Mouse (Mus musculus) ES-E14 (cell line): ENCODE measurements at regions not wholly inside any gene's neighbourhood (a gene's known extent, or its start where the extent isn't known, plus 50 kb on each side); places are given as distances from the start of the nearest gene placed in this dataset.

Experiments used
- DNase-seq: peaks from one replicate; pipeline ENCODE4 v3.0.0-alpha.2; 2013; ENCODE audit warnings: low read depth, low spot score
- H3K27ac ChIP-seq: 2 replicates; pipeline ENCODE4 v1.5.1; 2012; ENCODE audit warnings: low read depth, mild to moderate bottlenecking, low read length, moderate library complexity, mixed read lengths; ENCODE audit not compliant: poor library complexity, insufficient read depth, severe bottlenecking
- H3K36me3 ChIP-seq: 2 replicates; pipeline ENCODE4 v1.6.1; 2012; ENCODE audit warnings: mild to moderate bottlenecking, low read length, moderate library complexity, mixed read lengths; ENCODE audit not compliant: control insufficient read depth, poor library complexity, insufficient read depth, severe bottlenecking
- H3K4me1 ChIP-seq, 2 experiments: fragments of 150-350 bp in 1 of 2; sonication (generic) in 1 of 2; 2 replicates each; pipeline ENCODE4 v1.6.1; 2012; ENCODE audit warnings: low read length in 2 of 2, mild to moderate bottlenecking in 1 of 2, mixed read lengths in 1 of 2; ENCODE audit not compliant: control insufficient read depth in 2 of 2, insufficient read depth in 2 of 2, poor library complexity in 1 of 2
- H3K4me3 ChIP-seq, 2 experiments: fragments of 150-350 bp in 1 of 2; sonication (generic) in 1 of 2; 2 replicates each; pipeline ENCODE4 v1.5.1; 2012; ENCODE audit warnings: low read length in 2 of 2, low read depth in 1 of 2, mild to moderate bottlenecking in 1 of 2, mixed read lengths in 1 of 2; ENCODE audit not compliant: insufficient read depth in 1 of 2, poor library complexity in 1 of 2, severe bottlenecking in 1 of 2
- H3K9ac ChIP-seq: 2 replicates; pipeline ENCODE4 v1.6.1; 2012; ENCODE audit warnings: low read depth, mild to moderate bottlenecking, low read length, mixed read lengths; ENCODE audit not compliant: poor library complexity, insufficient read depth, severe bottlenecking
- H3K9me3 ChIP-seq: fragments of 150-350 bp; sonication (generic); 2 replicates; pipeline ENCODE4 v1.6.1; 2012; ENCODE audit warnings: low read depth, mild to moderate bottlenecking, low read length; ENCODE audit not compliant: control insufficient read depth, insufficient read depth
- CHD2 ChIP-seq: IDR thresholded peaks from 2 replicates; pipeline ENCODE4 v1.6.1; 2014; ENCODE audit warnings: mild to moderate bottlenecking, low read depth, low read length, inconsistent platforms
- HCFC1 ChIP-seq: IDR thresholded peaks from 2 replicates; pipeline ENCODE4 v1.6.1; 2012; ENCODE audit warnings: low read length, inconsistent platforms, borderline replicate concordance; ENCODE audit not compliant: insufficient read depth
- MAFK ChIP-seq: IDR thresholded peaks from 2 replicates; pipeline ENCODE4 v1.6.1; 2014; ENCODE audit warnings: mild to moderate bottlenecking, low read depth, low read length, inconsistent platforms; ENCODE audit not compliant: insufficient read depth
- ZC3H11A ChIP-seq: IDR thresholded peaks from 2 replicates; pipeline ENCODE4 v1.6.1; 2012; ENCODE audit warnings: low read depth, mild to moderate bottlenecking, inconsistent platforms, low read length, borderline replicate concordance
- ZNF384 ChIP-seq: IDR thresholded peaks from 2 replicates; pipeline ENCODE4 v1.6.1; 2012; ENCODE audit warnings: low read depth, low read length, inconsistent platforms
- in situ Hi-C, 2 experiments: fragments of 600-800 bp; cut with MboI; formaldehyde crosslinking; loops; one replicate each; pipeline ENCODE4 v1.15.1; 2025; ENCODE audit warnings: low sequenced_read_pairs in 2 of 2, inconsistent platforms in 1 of 2; ENCODE audit not compliant: unreplicated experiment in 2 of 2

DNA sequence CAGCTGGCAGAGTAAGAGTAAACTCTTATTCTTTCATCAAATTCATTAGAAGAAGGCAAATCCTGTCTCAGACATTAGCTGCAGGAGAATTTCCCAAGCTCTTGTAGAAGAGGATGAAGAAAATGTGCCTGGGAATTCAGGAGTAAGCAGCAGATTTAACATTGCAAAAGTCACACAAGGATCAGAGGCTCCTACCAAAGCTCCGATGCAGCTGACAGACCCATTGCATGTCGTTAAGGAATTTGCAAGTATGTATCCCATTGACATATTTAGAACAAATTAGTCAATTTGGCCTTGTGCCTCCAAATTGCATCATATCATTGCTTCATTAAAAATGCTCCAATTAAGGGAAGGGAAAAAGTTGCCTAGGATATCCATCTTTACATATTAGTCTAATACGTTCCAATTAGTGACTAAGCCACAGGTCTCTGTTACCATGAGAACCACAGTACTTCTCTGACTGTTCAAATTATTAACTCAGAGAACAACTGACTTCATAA is 453.8 kb upstream of the Castor2 start:
- TF ChIP-seq HCFC1 (no peak), MAFK (no peak), CHD2 (no peak), ZNF384 (no peak), ZC3H11A (no peak)
- Histone ChIP-seq H3K4me3 (no peak overlapping the region), H3K27ac (no peak overlapping the region), H3K36me3 (no peaks in the 10 kb centered on the region), H3K9me3 (no peaks in the 10 kb centered on the region), H3K4me1 (no peaks in the 10 kb centered on the region), H3K9ac (no peak overlapping the region)
- in situ Hi-C loops = no loop called here
- DNase-seq = no peak

DNA sequence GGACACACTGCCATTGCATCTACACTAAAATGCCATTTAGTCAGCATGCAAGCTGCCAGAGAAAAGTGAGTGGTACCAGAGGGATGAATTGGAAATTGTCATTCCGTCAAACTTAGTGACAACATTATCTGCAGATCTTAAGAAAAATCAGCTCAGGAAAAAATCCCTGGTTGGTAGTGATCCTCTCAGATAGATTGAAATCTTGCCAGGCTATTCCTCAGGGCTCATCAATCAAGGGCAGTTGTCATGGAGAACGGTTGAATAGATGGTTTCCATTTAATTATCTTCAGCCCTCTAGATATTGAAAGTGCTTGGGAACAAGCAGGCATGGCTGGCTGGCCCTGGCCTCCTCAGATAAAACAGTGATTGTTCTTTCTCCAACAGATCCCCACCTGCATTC is 456.2 kb upstream of the Castor2 start:
- no peaks in the 10 kb centered on the region for H3K4me1 ChIP-seq
- no peaks in the 10 kb centered on the region for H3K36me3 ChIP-seq
- in situ Hi-C loops = no loop called here
- H3K4me3 ChIP-seq = no peak overlapping the region
- no peak for TF ChIP-seq HCFC1
- TF ChIP-seq CHD2 = no peak
- no peak for TF ChIP-seq ZC3H11A
- no peak for TF ChIP-seq ZNF384
- no peak for TF ChIP-seq MAFK
- DNase-seq = no peak
- H3K9me3 ChIP-seq = no peaks in the 10 kb centered on the region
- no peak overlapping the region for H3K27ac ChIP-seq
- no peak overlapping the region for H3K9ac ChIP-seq

DNA sequence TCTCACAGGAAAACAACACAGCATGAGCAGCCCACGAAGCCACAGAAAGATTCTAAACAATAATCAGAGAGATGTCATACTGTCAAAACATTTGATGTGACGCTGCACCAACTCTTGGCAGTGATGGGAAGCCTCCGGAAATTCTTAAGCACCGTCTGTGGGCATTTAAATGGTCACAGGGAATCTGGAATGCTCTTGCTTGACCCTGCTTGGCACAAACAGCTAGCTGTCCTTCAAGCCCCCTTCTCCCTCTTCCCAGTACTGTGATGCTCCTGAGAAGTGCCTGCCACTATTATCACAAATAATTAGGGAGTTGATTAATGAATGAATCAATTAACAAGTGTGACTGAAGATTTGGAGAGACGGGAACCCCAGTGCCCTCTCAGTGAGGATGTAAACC is 465.0 kb upstream of the Castor2 start:
- H3K36me3 ChIP-seq = no peaks in the 10 kb centered on the region
- in situ Hi-C loops = no loop called here
- H3K27ac ChIP-seq = no peak overlapping the region
- no peaks in the 10 kb centered on the region for H3K9me3 ChIP-seq
- no peak overlapping the region for H3K9ac ChIP-seq
- H3K4me3 ChIP-seq = no peak overlapping the region
- no peaks in the 10 kb centered on the region for H3K4me1 ChIP-seq
- no peak for DNase-seq
- TF ChIP-seq ZNF384 (no peak), HCFC1 (no peak), MAFK (no peak), ZC3H11A (no peak), CHD2 (no peak)

DNA sequence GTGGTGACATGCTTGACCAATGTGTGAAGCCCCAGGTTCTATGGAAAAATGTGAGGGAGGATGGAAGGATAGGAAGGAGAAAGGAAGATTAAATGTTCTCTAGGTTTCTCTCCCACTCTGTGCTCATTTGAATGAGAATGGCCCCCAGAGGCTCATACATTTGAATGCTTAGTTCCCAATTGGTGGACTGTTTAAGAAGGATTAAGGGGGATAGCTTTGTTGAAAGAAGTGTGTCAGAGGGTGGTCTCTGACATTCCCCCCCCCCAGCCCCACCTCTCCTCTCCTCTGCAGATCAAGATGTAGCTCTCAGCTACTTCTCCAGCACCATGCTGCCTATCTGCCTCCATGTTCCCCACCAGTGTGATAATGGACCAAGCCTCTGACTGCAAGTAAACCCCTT is 467.7 kb upstream of the Castor2 start:
- in situ Hi-C loops = no loop called here
- H3K4me3 ChIP-seq = no peak overlapping the region
- H3K27ac ChIP-seq = no peak overlapping the region
- TF ChIP-seq CHD2 (no peak), ZC3H11A (no peak), HCFC1 (no peak), MAFK (no peak), ZNF384 (no peak)
- DNase-seq = no peak
- H3K36me3 ChIP-seq = no peaks in the 10 kb centered on the region
- H3K4me1 ChIP-seq = no peaks in the 10 kb centered on the region
- H3K9me3 ChIP-seq = no peaks in the 10 kb centered on the region
- no peak overlapping the region for H3K9ac ChIP-seq

DNA sequence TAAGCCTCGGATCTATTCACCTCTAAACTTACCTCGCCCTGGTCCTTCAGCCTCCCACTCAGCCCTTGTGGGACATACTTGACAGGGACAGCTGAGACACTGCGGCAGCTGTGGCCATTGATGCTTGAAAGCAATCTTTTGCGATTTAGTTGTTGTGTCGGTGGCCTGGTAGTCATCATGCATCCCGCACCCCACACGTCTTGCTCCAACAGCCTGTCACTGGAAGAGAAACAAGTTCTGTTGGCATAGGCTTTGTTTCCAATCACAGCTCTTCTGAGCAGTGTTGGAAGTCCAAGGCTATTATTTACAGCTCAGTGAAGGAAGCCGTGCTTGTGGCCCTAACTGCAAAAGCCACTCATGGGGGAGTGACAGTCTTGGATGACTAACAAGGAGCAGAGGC is 480.2 kb upstream of the Castor2 start:
- Histone ChIP-seq H3K4me3 (no peak overlapping the region), H3K9ac (no peak overlapping the region), H3K36me3 (no peaks in the 10 kb centered on the region), H3K9me3 (no peaks in the 10 kb centered on the region), H3K4me1 (no peaks in the 10 kb centered on the region), H3K27ac (no peak overlapping the region)
- in situ Hi-C loops = no loop called here
- DNase-seq = no peak
- no peak for TF ChIP-seq ZNF384
